Mouse (Mus musculus) ES-Bruce4 (cell line): ENCODE results near the gene Dennd2d.

Source experiments
- CTCF ChIP-seq: IDR thresholded peaks from one replicate; pipeline ENCODE4 v1.8.1; 2011; ENCODE audit warnings: low read depth, low read length
- POLR2A ChIP-seq: IDR thresholded peaks from one replicate; pipeline ENCODE4 v1.8.1; 2011; ENCODE audit warnings: low read length; ENCODE audit not compliant: insufficient read depth

GRCm38 (mm10) chr3:106452616-106453015, 29.6 kb upstream of the Dennd2d start:
- TF ChIP-seq CTCF (no peak), POLR2A (no peak)
